Mouse (Mus musculus) stomach, postnatal 0 days (tissue): ENCODE results near the gene Ccdc60. TPM values are rescaled to one million over a fixed set of nuclear protein-coding genes. Genes with fewer than 3 reads are reported as not detected.

Experiments
- ATAC-seq: fragments of 200-750 bp; cut with Nextera tagmentation; 2 replicates; pipeline ENCODE4 v1.8.0; 2017; ENCODE audit not compliant: low FRiP score, low TSS enrichment
- DNase-seq: peaks from one replicate; pipeline ENCODE4 v3.0.0-alpha.2; 2016; ENCODE audit warnings: low spot score
- H3K27ac ChIP-seq: fragments of 300-500 bp; sonication (generic); replicated peaks from 2 replicates; pipeline ENCODE4 v1.5.1; 2014; ENCODE audit warnings: mild to moderate bottlenecking, control low read depth
- H3K27me3 ChIP-seq: fragments of 300-500 bp; sonication (generic); 2 replicates; pipeline ENCODE4 v1.6.1; 2014; ENCODE audit warnings: low read length; ENCODE audit not compliant: control insufficient read depth, insufficient read depth
- H3K36me3 ChIP-seq: fragments of 300-500 bp; sonication (generic); 2 replicates; pipeline ENCODE4 v1.6.1; 2014; ENCODE audit warnings: low read length, mixed read lengths; ENCODE audit not compliant: control insufficient read depth, insufficient read depth
- H3K4me1 ChIP-seq: fragments of 300-500 bp; sonication (generic); replicated peaks from 2 replicates; pipeline ENCODE4 v1.6.1; 2014; ENCODE audit warnings: antibody characterized with exemption; ENCODE audit not compliant: control insufficient read depth, insufficient read depth
- H3K4me2 ChIP-seq: fragments of 300-500 bp; sonication (generic); replicated peaks from 2 replicates; pipeline ENCODE4 v1.6.1; 2014; ENCODE audit warnings: low read depth, mild to moderate bottlenecking, control low read depth, moderate library complexity
- H3K4me3 ChIP-seq: fragments of 300-500 bp; sonication (generic); 2 replicates; pipeline ENCODE4 v1.5.1; 2014; ENCODE audit warnings: low read depth, low read length, control low read depth
- H3K9ac ChIP-seq: fragments of 300-500 bp; sonication (generic); 2 replicates; pipeline ENCODE4 v1.6.1; 2014; ENCODE audit warnings: mild to moderate bottlenecking, low read length, control low read depth, mixed read lengths
- H3K9me3 ChIP-seq: fragments of 300-500 bp; sonication (generic); 2 replicates; pipeline ENCODE4 v1.6.1; 2016; ENCODE audit warnings: low read length; ENCODE audit not compliant: control insufficient read depth
- CTCF ChIP-seq: IDR thresholded peaks from 2 replicates; pipeline ENCODE4 v1.5.1; 2016; ENCODE audit warnings: antibody characterized with exemption, low read depth, mild to moderate bottlenecking, moderate library complexity
- EP300 ChIP-seq: optimal IDR thresholded peaks from 2 replicates; pipeline ENCODE3; 2016; ENCODE audit warnings: antibody characterized with exemption
- WGBS: fragments of 180-500 bp; shearing (Covaris S2); extraction: QIAGEN DNeasy Blood & Tissue Kit; methylation state at CpG from one replicate; pipeline ENCODE4 v1.1.7; 2014; 5-methylcytosine and 5-hydroxymethylcytosine counted together
- polyA plus RNA-seq: library from polyadenylated mRNA; unstranded; fragments of >200 nt; fragmentation: Nextera tagmentation; extraction: Ambion mirVana; gene quantifications from 2 replicates; pipeline ENCODE4 v1.2.1, GENCODE M21; 2015

Gene Ccdc60
- polyA plus RNA-seq, 1 experiment from 2014 or later = 1.3 TPM

DNA sequence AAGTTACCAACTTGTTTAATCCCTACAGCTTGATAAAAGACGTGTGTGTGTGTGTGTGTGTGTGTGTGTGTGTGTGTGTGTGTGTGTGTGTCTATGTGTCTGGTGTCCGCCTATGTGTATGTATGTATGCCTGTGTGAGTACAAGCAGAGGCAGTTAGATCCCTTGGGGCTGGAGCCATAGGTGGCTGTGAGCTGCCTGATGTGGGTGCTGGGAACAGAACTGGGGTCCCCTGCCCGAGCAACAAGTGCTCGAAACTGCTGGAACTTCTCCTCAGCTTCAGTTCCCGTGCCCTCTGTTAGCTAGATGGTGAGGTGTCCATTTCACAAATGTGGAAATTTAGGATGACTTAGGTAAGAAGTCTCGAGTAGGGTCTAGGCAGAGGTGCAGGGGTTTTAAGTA is 204.6 kb downstream of the Ccdc60 start:
- Histone ChIP-seq H3K9me3 (no peaks in the 10 kb centered on the region), H3K36me3 (no peaks in the 10 kb centered on the region), H3K4me1 (no peaks in the 10 kb centered on the region), H3K27ac (no peak overlapping the region), H3K4me3 (no peak overlapping the region), H3K4me2 (no peak overlapping the region), H3K9ac (no peak overlapping the region), H3K27me3 (no peaks in the 10 kb centered on the region; the same call in 1 of the 2 replicates)
- TF ChIP-seq CTCF (no peak), EP300 (no peak)
- DNase-seq (no peak), ATAC-seq (no peak)
- 80% methylated on average over 6 of the region's 6 CpGs for WGBS

GRCm38 (mm10) chr5:116083081-116083480 is 205.7 kb downstream of the Ccdc60 start, which contains the start of gene Tmem233:
TSS of gene Tmem233 (minus strand) at chr5:116083244.
- Histone ChIP-seq H3K9ac (no peak within 1 kb of the TSS), H3K9me3 (no peaks in the 10 kb centered on the region), H3K36me3 (no peaks in the 10 kb centered on the region), H3K4me1 (no peaks in the 10 kb centered on the region), H3K27ac (no peak within 1 kb of the TSS), H3K4me2 (no peak within 1 kb of the TSS), H3K4me3 (no peak within 1 kb of the TSS), H3K27me3 (no peaks in the 10 kb centered on the region; the same call in 1 of the 2 replicates)
- DNase-seq = no peak
- 8% methylated on average over 17 of the region's 17 CpGs for whole genome bisulfite sequencing
- no peak for ATAC-seq
- TF ChIP-seq CTCF = no peak
- TF ChIP-seq EP300 = no peak

DNA sequence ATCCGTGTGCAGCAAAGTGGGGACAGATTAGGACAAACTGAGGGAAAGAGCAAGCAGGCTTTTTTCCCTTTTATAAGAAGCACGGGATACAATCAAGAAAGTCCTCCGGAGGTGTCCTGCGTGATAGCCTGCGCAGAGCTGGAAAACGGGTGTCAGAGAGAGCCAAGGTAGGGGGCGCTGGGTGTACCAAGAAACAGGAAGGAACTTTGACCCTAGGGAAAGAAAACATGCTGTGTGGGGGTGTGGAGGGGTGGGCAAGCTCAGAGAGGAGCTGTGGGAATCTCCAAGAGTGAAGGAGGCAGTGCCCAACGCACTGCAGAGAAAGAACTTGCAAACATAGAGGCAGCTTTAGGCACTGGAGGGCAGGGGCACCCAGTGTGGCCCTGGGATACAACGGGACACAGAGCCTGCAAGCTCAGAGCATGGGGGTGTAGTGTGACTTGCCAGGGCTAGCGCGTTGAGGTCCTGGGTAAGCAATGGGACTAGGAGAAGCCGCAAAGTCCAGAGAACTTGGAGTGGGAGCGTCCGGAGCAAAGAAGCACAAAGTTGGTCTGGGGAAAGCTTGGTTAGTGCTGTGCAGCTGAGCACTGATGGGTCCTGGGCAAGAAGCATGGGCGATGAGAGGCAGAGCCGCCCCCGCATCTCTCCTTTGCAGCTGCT is 206.4 kb downstream of the Ccdc60 start:
- WGBS = 30% methylated on average over 17 of the region's 17 CpGs
- no peak for ATAC-seq

GRCm38 (mm10) chr5:116081616-116082015 is 207.2 kb downstream of the Ccdc60 start:
- H3K27me3 ChIP-seq = no peaks in the 10 kb centered on the region; the same call in 1 of the 2 replicates
- H3K9ac ChIP-seq = no peak overlapping the region
- DNase-seq = no peak
- no peak overlapping the region for H3K4me3 ChIP-seq
- H3K9me3 ChIP-seq = no peaks in the 10 kb centered on the region
- TF ChIP-seq CTCF (no peak), EP300 (no peak)
- WGBS = 75% methylated on average over 7 of the region's 7 CpGs
- no peak overlapping the region for H3K4me2 ChIP-seq
- no peak for ATAC-seq
- no peaks in the 10 kb centered on the region for H3K4me1 ChIP-seq
- no peak overlapping the region for H3K27ac ChIP-seq
- H3K36me3 ChIP-seq = no peaks in the 10 kb centered on the region

More for the DNA sequence above, 206.4 kb downstream of the Ccdc60 start:
- no peaks in the 10 kb centered on the region for H3K9me3 ChIP-seq
- H3K27me3 ChIP-seq = no peaks in the 10 kb centered on the region; the same call in 1 of the 2 replicates
- no peak for TF ChIP-seq EP300
- TF ChIP-seq CTCF = no peak
- no peak for DNase-seq
- no peak overlapping the region for H3K4me3 ChIP-seq
- no peak overlapping the region for H3K27ac ChIP-seq
- no peak overlapping the region for H3K9ac ChIP-seq
- no peaks in the 10 kb centered on the region for H3K4me1 ChIP-seq
- H3K4me2 ChIP-seq = no peak overlapping the region
- H3K36me3 ChIP-seq = no peaks in the 10 kb centered on the region

DNA sequence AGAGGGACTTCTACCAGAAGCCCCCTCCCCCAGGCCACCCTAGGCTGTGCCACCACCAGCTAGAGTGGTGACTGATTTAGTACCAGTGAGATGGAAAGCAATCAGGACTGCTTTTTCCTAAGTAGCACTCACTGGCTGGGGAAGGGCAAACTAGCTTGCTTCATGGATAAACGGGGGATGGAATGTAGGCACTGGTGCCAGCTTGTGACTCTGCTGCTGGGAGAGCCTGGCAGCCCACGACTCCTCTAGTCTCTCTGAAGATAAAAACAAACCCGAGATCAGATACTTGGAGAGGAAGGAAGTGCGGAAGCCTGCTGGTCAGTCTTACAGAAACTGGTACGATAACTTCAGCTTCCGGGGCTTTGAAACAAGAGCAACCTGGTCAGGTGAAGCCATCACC is 208.0 kb downstream of the Ccdc60 start:
- H3K4me1 ChIP-seq = no peaks in the 10 kb centered on the region
- H3K9me3 ChIP-seq = no peaks in the 10 kb centered on the region
- 59% methylated on average over 6 of the region's 6 CpGs for WGBS
- TF ChIP-seq EP300 (no peak), CTCF (no peak)
- ATAC-seq = no peak
- H3K27ac ChIP-seq = no peak overlapping the region
- no peak for DNase-seq
- H3K9ac ChIP-seq = no peak overlapping the region
- H3K27me3 ChIP-seq = no peaks in the 10 kb centered on the region; the same call in 1 of the 2 replicates
- no peaks in the 10 kb centered on the region for H3K36me3 ChIP-seq
- H3K4me3 ChIP-seq = no peak overlapping the region
- no peak overlapping the region for H3K4me2 ChIP-seq

Other genes starting within 250 kb of the Ccdc60 start
- gene Tmem233, start 205.7 kb downstream of the Ccdc60 start, polyA plus RNA-seq = not detected in 2 replicates
- gene Hspb8, start 133.9 kb upstream of the Ccdc60 start, polyA plus RNA-seq = 28.9 and 29.0 TPM in 2 replicates